Mouse (Mus musculus) megakaryocyte, embryonic 14.5 days (primary cell): ENCODE measurements around the gene Aldh2.

Experiments used
- FLI1 ChIP-seq: IDR thresholded peaks from 2 replicates; pipeline ENCODE4 v1.6.1; 2012; ENCODE audit warnings: low read length, inconsistent platforms, mixed read lengths
- GATA1 ChIP-seq: IDR thresholded peaks from 3 replicates; pipeline ENCODE4 v1.6.1; 2012; ENCODE audit warnings: mixed read lengths, low read length, inconsistent platforms, borderline replicate concordance

DNA sequence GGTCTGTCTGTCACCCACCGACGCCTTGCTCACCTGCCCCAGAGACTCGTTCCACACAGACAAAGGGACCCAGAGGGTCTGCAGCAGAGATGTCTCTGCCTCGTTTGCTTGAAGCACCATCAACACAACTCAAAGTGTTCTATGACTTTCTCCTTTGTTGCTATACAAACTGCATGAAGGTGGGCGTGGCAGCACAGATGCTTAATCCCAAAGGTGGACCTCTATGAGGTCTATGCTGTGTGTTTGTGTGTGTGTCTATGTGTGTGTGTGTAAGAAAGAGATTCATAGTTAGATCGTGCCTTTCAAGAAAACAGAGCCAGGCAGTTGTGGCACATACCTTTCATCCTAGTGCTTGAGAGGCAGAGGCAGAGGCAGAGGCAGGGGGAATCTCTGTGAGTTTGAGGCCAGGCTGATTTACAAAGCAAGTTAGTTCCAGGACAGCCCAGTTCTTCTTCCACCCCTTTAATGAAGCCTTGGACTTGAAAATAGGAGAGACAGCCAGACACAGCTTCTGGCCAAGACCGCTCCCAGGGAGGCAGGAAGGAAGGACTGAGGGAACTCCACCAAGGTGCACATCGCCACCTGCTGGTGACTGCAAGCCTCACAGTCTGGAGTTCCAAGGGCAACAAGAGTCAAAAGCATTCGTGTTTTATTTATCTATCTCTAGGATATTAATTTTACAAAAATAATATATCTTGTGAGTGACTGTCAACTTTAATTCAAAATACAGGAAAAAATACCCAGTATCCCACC is 8.1 kb upstream of the Aldh2 start:
- TF ChIP-seq GATA1, result no peak
- TF ChIP-seq FLI1, result no peak
